Mouse (Mus musculus) embryo, embryonic 11.5 days (tissue): Measurements from ENCODE around the gene Dnajb5.
"Not testable (repeated sequence)": the region's sequence is repeated elsewhere in the genome, so short reads cannot be mapped to it uniquely, and the experiment has no call there.

Source experiments
- DNase-seq: peaks from one replicate; pipeline ENCODE4 v3.0.0-alpha.2; 2012; ENCODE audit warnings: low read depth, low spot score

Dnajb5 gene

GRCm38 (mm10) chr4:42969304-42969703, 19.7 kb downstream of the Dnajb5 start, which contains the start of gene 1700022I11Rik:
TSS of gene 1700022I11Rik (plus strand) at chr4:42969604.
- no peak for DNase-seq

GRCm38 (mm10) chr4:42972952-42973351, 23.3 kb downstream of the Dnajb5 start:
- no peak for DNase-seq

- no peak for DNase-seq
These were observed 24.3 kb downstream of the Dnajb5 start for GRCm38 (mm10) chr4:42973868-42974267.

GRCm38 (mm10) chr4:42978062-42978461, 28.4 kb downstream of the Dnajb5 start:
- no peak for DNase-seq

- not testable (repeated sequence) for DNase-seq
These were observed 30.9 kb downstream of the Dnajb5 start for GRCm38 (mm10) chr4:42980467-42980866.

- DNase-seq, result no peak
These were observed 38.7 kb downstream of the Dnajb5 start for GRCm38 (mm10) chr4:42988296-42988695.

- no peak for DNase-seq
These were observed 48.4 kb downstream of the Dnajb5 start for GRCm38 (mm10) chr4:42998022-42998421.

- peak; percentile 61 for DNase-seq
These were observed 50.0 kb downstream of the Dnajb5 start for GRCm38 (mm10) chr4:42999451-43000140.

GRCm38 (mm10) chr4:43000141-43000986, 50.8 kb downstream of the Dnajb5 start, which contains the start of gene Vcp:
TSS of gene Vcp (minus strand) at chr4:43000507.
- DNase-seq, result peak; percentile 94

GRCm38 (mm10) chr4:43001272-43001671, 51.7 kb downstream of the Dnajb5 start:
- no peak for DNase-seq

- DNase-seq, result no peak
These were observed 53.3 kb downstream of the Dnajb5 start for GRCm38 (mm10) chr4:43002756-43003439.

GRCm38 (mm10) chr4:43004951-43005350, 55.3 kb downstream of the Dnajb5 start:
- DNase-seq, result no peak

GRCm38 (mm10) chr4:43005765-43006164, 56.2 kb downstream of the Dnajb5 start:
- DNase-seq, result no peak
